Mouse (Mus musculus) spleen, adult 12 weeks (tissue): Measurements from ENCODE around the gene Afg1l.

ENCODE experiments used
- DNase-seq: peaks from one replicate; pipeline ENCODE4 v3.0.0; 2022; ENCODE audit warnings: low spot score

Afg1l gene

GRCm38 (mm10) chr10:42477550-42478340 is 620 bp downstream of the Afg1l start:
- no peak for DNase-seq

- no peak for DNase-seq
Observed at GRCm38 (mm10) chr10:42476774-42477475, 1.4 kb downstream of the Afg1l start.

DNA sequence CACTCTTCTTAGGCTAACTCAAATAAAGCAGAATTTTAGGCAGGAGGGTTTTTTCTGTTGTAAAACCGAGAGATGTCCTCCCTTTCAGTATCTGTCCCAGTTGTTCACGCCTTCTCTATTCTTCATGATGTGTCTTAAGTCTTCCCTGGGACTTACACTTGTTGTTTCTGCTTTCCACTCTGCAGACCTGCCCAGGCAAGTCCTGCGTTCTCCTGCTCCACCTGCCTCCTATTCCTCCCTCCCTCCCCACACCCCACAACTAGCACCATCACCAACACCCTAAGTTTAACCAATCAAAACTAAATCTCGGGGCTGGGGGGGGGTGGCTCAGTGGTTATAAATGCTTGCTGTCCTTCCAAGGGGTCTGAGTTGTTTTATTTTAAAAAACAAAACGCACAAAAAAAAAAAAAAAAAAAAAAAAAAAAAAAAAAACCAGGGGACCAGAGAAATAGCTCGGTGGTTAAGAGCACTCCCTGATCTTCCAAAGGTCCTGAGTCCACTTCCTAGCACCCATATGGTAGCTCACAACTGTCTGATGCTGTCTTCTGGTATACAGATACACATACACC is 3.3 kb downstream of the Afg1l start:
- DNase-seq = no peak

DNA sequence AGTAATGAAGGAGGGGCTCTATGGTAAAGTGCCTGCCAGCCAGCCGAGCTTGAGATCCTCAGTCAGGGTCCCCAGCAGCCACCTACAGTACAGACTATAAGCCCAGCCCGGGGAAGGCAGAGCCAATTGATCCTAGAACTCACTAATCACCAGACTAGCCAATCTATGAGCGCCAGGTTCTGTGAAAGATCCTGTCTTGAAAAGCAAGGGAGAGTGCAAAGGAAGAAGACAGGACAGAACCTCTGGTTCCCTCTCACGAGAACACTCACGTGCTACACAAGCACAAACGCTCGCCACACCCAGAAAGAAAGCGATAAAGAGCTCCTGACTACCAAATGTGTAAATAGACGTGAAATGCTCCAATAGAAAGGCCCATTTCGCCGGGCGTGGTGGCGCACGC is 13.6 kb downstream of the Afg1l start:
- DNase-seq = no peak

DNA sequence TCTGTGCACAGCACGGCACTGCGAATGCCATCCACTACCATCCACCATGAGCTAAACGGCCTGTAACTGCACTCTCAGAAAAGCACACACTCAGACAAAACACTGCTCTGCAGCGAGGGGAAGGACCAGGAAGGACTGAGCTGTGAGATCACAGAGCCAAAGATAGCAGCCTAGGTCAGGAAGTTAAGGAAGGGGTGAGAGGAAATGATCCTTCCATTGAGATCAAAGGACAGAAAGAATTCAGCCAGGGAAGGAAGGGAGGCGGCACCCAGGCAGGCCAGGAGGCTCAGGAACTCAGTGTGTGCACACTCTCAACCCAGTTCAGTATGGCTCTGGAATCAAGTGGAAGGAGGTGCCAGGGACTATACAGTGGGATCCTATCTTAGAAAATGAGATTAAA is 14.1 kb downstream of the Afg1l start:
- no peak for DNase-seq

DNA sequence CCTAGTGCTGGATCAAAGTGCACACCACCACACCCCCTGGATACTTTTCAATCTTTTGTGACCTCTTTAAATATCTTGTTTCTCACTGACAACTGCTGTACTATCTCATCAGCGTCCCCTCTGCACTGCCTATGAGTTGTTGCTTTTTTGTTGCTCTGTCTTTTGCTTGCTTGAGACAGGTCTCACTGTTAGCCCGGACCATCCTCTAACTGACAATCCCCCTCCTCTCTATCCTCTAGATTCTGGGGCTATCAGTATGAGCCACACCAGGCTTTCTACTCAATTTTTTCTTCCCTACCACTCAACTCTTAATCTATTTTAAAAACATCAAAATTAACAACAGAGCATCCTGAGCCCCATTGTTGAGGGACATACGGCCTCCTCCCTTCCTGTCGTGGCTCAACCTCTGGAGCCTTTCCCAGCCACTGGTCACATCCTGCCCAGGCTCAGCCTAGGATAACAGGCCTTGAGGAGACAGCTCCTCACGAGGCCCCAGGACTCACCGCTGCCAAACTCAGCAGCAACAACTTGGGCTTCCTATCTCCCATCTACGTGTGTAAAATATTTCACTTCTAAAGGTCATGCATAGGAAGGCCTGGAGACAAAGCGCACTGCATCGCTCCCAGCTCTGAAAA is 20.7 kb downstream of the Afg1l start:
- DNase-seq = no peak

DNA sequence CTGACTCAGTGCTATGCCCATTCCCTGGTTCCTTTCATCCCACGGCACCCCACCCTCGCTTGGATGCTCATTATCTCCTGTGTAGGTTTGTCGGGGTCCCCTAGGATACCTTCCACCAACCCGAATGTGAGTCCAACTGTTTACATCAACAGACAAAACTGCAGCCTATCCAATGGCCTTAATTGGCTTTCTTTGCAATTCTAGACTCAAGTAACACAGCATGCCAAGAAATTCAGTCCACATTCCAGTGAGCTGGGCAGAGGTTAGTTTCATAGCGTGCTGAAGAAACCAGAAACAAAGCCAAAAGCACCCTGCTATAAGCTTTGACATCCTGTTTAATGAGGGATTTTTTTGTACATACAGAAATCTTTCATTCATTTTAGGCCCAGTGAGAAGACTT is 22.4 kb downstream of the Afg1l start:
- DNase-seq = no peak

- DNase-seq = no peak
Observed at GRCm38 (mm10) chr10:42454690-42455089, 23.7 kb downstream of the Afg1l start.

DNA sequence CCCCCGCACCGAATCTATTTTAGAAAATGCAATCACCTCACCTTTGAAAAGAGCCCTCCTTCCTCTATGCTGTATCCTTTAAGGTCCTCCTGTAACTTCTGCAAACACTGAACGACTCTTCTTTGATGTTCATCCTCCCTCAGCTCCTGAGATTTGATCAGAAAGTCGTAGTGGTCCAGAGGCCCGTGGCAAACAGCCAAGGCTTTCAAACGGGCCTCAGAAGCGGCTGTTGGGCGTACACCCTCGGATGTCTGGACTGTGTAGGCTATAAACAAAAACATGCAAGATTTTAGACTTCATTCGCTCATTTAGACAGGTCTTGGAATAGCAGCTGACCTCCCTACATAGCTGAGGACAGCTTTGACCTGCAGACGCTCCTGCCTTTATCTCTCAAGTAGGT is 24.1 kb downstream of the Afg1l start:
- no peak for DNase-seq

- no peak for DNase-seq
Observed at GRCm38 (mm10) chr10:42449672-42450071, 28.7 kb downstream of the Afg1l start.

DNA sequence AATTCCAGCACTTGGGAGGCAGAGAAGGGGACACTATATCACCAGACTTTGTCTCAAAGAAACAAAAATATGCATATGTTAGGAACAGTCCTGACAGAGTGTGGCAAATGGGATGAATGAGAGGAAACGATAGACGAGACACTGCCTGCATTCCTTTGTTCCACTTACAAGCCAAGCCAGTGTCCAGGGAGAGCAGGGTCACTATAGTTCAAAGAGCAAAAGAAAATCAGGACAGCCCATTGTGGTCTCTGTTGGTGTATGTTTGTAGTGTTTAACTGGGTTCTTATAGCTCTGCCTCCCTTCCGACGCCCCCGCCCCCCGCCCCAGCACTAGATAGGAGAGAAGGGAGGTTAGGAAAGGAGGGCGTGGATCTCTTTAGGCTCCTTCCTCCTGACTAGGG is 30.0 kb downstream of the Afg1l start:
- no peak for DNase-seq

GRCm38 (mm10) chr10:42446145-42446544 is 32.2 kb downstream of the Afg1l start:
- no peak for DNase-seq

- no peak for DNase-seq
Observed at GRCm38 (mm10) chr10:42436842-42437805, 41.2 kb downstream of the Afg1l start.

DNA sequence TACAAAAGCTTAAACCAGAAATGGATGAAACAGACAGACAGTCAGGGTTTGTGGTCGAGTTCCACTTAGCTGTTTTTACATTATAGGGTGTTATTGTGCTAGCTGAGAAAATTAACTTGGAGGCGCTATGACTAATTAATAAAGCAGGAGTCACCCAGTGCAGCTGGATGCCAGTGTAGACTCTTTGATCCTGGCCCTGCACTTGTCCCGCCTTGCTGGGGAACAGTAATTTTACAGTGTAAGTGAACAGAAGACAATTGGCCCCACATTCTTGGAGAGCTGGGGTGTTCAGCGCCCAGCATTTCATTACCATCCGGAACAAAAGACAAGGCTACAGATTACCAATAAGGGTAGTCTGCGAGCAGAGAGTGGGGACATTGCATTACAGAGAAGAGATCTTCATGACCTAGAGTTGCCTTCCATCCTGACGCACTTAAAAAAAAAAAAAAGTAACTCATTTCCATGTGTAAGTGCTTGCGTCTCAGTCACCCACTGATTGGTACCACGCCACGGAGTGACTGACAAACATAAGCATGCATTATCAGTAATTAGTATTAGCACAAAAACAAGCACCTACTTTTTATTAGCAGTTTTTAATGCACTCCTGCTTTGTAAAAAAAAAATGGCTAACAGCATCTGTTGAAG is 60.7 kb downstream of the Afg1l start:
- DNase-seq = no peak

GRCm38 (mm10) chr10:42415821-42416470 is 62.4 kb downstream of the Afg1l start:
- no peak for DNase-seq

DNA sequence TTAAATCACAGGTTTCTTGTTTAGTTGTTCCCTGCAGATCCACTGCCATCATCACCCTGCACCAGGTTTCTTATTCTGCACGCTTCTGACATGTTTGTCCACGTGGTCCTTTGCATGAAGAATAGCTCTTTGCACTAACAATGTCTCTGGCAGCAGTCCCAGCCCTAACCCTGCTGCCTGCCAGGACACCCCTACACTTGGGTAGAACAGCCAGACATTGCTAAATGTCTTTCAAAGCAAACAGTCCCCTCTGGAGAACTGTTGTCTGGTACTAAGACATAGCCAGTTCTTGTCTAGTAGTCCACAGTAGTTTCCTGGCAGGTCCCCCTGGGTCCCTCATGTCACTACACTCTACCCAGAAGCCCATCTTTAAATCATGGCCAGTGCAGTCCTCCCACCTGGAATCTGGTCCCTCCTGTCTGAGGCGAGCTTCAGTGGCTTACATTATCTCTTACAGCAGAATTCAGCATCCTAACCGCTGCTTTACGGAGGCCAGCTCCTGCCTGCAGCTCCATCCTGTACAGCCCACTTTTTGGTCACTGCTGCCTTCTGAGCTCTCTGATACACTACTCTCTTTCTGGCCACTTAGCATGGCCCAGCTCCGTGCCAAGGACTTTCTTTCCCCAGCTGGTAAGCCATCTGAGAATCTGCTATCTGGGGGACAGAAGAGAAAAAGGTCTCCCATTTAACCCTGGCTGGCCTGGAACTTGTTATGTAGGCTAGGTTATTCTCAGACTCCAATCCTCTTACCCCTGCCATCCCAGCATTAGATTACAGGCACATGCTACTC is 67.4 kb downstream of the Afg1l start:
- no peak for DNase-seq

GRCm38 (mm10) chr10:42390436-42390835 is 87.9 kb downstream of the Afg1l start:
- DNase-seq = no peak

GRCm38 (mm10) chr10:42388181-42388580 is 90.2 kb downstream of the Afg1l start:
- DNase-seq = no peak

GRCm38 (mm10) chr10:42384946-42385644 is 93.3 kb downstream of the Afg1l start:
- DNase-seq = no peak
